Mouse (Mus musculus): ENCODE measurements around the gene Tmem258. TPM values are rescaled to one million over a fixed set of nuclear protein-coding genes. Genes with fewer than 3 reads are reported as not detected.
A peak's percentile ranks its signal among the peaks of the same experiment; 100 is the strongest.

The Tmem258 gene
- polyA plus RNA-seq, 1 experiment: 63.9 TPM

DNA sequence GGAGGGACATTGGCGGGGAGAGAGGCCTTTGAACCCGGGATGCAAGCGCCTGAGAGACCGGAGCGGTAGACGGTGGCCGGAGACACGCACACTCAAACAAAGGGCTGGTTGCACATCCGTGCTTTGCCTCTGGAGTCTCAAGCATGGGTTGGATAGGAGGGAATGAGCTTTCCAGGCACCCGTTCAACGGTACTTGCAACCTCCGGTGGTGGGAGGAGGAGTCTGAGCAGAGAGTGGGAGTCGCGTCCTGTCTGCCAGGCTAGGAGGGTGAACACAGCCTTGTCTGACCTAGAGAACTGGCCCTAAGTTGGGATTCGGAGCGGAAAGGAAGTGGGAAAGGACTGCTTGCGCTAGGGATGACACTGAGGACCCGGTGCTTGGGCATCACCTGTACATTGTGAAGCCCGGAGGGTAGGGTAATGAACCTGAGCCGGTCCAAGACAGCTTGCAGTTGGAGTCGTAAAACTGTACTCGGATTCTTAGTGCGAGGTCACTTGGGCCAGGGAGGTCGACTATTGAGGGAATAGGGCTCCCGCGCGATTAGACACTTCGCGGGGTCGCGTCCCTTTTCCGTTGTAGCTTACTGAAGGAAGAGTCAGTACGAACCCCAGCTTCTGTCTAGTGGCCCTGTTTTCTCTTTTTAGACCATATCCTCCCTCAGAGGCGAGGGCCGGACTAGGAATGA is 20.4 kb upstream of the Tmem258 start:
- DNase-seq (ENCODE audit: extremely low spot score in 1 of 2, low spot score in 1 of 2): peak; percentile 79 to 87

GRCm38 (mm10) chr19:10184096-10184495 is 19.7 kb upstream of the Tmem258 start:
- peak in 1 of 2 experiments; percentile 35 for DNase-seq (ENCODE audit: extremely low spot score in 1 of 2, low spot score in 1 of 2)

GRCm38 (mm10) chr19:10185876-10186275 is 17.9 kb upstream of the Tmem258 start:
- no peak for DNase-seq (ENCODE audit: extremely low spot score in 1 of 2, low spot score in 1 of 2)

DNA sequence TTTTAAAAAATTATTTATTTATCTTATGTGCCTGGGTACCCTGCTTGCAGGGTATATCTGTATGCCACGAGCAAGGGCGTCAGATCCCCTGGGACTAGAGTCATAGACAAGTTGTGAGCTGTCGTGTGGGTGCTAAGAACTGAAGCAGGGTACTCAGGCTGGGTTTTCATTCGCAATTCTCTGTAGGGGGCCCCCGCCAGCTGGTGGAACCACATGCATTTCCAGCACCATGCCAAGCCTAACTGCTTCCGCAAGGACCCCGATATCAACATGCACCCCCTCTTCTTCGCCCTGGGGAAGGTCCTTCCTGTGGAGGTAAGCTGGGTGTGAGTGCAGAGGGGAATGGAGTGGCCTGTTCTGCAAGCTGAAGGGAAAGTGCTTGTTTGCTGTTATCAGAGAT is 17.2 kb upstream of the Tmem258 start:
- no peak for DNase-seq (ENCODE audit: extremely low spot score in 1 of 2, low spot score in 1 of 2)

DNA sequence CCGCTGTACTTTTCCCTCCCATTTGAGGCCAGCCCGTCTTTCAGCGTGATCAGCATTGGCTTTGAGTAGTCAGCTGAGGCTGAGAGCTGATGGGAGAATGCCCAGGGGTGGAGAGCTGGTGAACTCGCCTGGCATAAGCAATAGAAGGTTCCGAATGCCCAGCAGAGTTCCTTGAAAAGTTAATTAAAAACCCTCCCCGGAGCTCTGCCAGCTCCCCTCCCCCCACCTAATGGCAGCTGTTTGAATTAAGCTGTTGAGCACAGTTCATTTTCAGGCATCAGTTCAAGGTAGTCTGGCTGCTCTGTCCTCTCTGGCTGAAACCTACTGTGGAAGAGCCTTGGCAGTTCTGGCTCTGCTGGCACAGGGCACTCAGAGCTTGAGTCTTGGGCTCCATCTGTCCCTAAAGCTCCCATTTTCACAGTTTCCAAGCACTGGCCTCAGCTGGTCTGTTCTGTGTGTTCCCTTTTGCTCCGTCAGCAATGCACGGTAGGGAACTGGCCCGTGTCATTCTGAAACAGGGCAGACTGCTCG is 15.5 kb upstream of the Tmem258 start:
- DNase-seq (ENCODE audit: extremely low spot score in 1 of 2, low spot score in 1 of 2): peak; percentile 69 to 75

DNA sequence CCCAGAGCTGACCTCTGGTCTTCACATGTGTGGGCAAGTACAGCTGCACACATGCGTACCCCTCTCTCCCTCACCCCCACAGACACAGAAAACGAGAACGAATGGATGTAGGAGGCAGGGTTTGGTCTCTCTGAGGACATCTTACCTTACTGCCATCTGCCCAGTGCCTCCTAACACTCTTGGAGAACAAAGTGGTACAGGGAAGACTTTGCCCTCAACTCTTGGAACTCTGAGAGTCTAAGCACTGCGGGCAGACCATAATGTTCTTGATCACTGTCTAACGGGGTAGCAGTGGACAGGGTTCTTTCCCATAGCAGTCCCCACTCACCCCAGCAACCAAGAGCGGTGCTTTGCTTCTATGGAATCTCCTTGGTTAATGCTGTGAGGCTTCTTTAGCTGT is 14.8 kb upstream of the Tmem258 start:
- DNase-seq (ENCODE audit: extremely low spot score in 1 of 2, low spot score in 1 of 2): no peak

DNA sequence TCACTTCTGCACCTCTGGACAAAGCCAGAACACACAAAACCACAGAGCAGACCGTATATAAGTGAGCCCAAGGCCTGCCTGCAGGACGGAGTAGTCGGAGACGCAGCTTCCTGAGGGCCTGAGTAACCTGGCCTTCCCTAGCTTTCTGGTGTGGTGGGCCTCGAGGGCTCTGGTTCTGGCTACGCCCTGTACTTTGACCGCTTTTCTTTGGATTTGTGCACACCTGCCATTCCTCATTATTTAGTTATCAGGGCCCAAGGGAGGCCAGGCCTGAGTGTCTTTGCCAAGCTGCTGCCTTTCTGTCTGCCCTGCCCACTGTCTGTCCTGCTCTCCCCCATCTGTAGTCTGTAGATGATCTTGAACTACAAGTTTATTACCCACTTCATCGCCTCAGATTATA is 13.9 kb upstream of the Tmem258 start:
- no peak for DNase-seq (ENCODE audit: extremely low spot score in 1 of 2, low spot score in 1 of 2)

DNA sequence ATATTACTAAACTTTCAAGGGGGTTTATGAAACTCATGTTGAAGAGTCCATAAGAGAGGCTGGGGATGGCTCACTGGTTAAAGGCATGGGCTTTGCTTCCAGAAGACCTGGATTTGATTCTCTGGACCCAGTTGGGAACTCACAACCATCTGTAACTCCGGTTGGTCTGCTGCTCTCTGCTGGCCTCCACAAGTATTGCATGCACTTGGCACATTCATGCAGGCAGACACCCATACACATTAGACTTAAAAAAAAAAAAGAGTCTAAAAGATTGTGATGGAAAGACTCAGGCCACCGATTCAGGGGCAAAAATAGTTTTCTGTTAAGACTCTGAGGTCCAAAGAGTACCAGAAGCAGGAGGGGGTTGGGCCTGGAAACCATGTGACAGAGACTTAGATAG is 13.0 kb upstream of the Tmem258 start:
- DNase-seq (ENCODE audit: extremely low spot score in 1 of 2, low spot score in 1 of 2): peak in 1 of 2 experiments; percentile 84

DNA sequence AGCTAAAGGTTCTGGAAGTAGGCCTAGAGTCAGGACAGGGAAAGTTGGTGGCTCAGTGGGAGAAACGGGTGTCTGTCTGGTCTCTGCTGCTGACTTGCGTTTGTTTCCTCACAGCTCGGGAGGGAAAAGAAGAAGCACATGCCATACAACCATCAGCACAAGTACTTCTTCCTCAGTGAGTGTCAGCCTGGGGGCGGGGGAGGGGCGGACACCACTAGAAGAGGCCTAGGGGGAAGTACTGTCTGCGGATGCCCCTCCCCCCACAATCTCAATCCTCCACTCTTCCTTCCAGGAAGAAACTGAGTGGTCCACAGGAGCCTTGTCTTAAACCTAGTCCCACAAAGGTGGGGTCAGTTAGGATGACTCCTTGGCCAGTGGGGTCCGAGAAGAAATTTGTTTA is 12.5 kb upstream of the Tmem258 start:
- DNase-seq (ENCODE audit: extremely low spot score in 1 of 2, low spot score in 1 of 2): no peak

DNA sequence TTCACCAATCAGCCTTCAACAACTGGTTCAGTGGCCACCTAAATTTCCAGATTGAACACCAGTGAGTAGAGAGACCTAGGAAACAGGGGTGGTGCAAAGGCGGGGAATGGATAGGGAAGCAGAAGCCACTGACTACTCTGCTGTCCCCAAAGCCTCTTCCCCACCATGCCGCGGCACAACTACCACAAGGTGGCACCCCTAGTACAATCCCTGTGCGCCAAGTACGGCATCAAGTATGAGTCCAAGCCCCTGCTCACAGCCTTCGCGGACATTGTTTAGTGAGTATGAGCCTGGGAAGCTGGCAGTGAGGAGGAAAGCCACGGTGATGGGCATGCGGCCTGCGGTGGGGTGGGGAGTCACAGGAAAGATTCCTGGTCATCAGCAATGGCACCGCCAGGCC is 9.5 kb upstream of the Tmem258 start:
- no peak for DNase-seq (ENCODE audit: extremely low spot score in 1 of 2, low spot score in 1 of 2)

DNA sequence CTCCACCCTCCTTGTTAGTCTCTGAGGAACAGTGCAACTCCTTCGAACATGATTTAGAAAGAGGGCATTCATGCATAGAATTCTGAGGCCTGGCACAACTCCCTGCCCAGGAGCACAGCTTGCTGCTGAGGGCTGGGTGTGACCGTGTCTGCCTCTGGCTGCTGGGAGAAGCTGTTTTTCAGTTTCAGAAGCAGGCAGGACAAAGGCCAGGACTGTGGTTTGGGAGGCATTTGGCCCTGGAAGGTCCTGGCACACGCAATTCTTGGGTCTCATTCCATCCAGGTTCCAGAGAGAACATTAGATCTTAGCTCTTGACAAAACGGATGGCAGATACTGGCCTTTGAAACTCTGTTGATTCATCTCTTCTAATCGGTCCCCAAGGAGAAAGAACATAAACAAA is 8.6 kb upstream of the Tmem258 start:
- no peak for DNase-seq (ENCODE audit: extremely low spot score in 1 of 2, low spot score in 1 of 2)

DNA sequence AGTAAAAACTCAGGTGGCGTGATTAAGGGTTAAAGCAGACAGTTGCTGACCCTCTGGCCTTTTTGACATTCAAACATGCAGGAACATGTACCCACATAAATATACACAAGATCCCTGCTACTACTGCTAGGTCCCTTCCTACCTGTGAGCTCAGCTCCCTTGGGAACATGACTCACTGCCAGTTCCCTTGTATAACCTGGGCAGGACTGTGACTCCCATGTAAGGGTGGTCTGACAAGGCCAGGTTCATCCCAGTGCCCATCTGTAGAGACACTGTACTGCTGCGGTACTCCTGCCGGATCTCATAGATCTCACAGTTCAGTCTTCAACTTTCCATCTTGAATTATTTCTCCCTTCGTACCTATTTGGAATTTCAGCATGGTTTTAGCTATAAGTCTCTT is 6.7 kb upstream of the Tmem258 start:
- DNase-seq (ENCODE audit: extremely low spot score in 1 of 2, low spot score in 1 of 2): no peak

GRCm38 (mm10) chr19:10198286-10198685 is 5.5 kb upstream of the Tmem258 start:
- DNase-seq (ENCODE audit: extremely low spot score in 1 of 2, low spot score in 1 of 2): no peak

DNA sequence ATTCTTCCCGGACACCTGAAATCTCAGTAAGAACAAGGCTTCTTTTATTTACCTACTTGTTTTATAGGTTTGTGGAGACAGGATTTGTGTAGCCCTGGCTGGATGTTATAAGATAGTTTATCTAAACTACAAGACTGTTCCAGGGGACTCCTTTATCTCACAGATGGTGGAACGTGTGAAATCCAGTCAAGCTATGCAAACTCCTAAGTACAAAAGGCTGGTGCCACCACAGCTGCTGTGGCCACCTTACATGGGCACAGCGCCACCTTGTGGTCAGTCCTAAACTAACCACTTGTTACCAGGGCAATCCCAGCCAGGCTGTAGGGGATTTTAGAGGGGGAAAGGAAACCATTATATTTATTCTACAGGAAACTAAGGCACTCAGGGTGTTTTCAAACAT is 5.1 kb upstream of the Tmem258 start:
- DNase-seq (ENCODE audit: extremely low spot score in 1 of 2, low spot score in 1 of 2): peak; percentile 41 to 90

DNA sequence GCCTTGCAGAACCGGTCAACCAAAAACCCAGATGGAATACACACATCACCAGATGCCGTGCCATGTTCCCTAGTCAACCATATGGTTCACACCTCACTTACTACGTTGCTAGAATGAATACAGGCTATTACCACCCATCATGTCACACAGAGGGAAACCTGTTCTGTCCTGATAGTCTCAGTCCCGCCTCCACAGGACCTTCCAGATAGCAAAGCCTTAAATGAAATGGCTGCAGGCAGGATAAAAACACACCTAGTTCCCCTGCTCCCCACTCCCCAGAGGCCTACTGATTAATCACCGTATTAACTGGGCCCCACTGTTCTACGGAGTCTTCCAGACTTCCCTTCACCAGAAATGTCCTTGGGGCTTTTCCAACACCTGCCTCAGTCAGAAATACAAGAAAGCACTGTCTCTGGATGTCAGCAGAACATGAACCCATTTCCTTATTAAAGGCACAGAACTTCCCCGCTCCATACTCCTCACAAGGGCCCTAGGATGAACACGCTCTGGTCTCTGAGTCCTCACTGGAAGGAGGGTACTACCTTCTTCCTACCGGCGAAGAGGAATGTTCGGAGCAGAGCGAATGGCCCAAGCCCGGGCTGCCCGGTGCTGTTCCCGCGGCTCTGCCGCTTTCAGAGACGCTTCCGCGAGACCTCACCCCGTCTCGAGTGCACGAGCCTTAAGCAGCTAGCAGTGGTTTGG is 517 bp upstream of the Tmem258 start:
- no peak for DNase-seq (ENCODE audit: extremely low spot score in 1 of 2, low spot score in 1 of 2)

DNA sequence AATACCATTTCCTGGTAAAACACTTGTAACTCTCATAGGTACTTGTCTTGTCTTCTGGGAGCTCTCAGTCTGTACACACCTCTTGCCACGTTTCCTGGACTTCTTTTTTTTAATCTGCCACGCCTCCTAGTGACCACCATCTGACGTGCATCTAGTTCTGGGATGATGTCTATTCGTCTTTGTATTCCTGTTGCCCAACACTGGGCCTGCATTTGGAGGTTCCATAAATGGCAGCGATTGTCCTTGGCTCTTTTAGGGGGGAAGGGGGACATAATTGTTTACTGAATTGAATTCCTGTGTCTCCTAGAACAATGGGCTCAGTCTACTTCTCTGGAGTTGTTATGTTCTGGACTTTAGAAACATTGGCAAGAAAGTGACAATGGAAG is 795 bp downstream of the Tmem258 start:
- DNase-seq (ENCODE audit: extremely low spot score in 1 of 2, low spot score in 1 of 2): peak; percentile 33 to 58

DNA sequence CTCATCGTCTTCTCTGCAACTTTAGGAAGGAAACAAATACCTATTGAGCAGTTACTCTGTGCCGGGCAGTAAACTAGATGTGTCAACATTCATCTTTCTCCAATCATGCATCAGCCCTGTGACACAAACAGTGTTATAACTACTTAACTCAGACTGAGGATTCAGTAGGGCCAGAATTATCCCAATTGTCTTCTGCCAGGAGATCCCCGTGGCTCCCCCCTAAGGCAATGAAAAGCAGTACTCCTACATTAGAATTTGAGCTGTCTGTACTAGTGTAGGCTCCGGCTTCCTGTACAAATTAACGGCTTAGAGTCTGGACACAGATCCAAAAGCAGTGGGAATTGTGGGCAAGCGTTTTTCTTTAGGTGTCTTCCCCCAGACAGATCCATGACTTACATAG is 1.2 kb downstream of the Tmem258 start:
- DNase-seq (ENCODE audit: extremely low spot score in 1 of 2, low spot score in 1 of 2): no peak

GRCm38 (mm10) chr19:10208851-10209250 is 5.0 kb downstream of the Tmem258 start:
- no peak for DNase-seq (ENCODE audit: extremely low spot score in 1 of 2, low spot score in 1 of 2)

DNA sequence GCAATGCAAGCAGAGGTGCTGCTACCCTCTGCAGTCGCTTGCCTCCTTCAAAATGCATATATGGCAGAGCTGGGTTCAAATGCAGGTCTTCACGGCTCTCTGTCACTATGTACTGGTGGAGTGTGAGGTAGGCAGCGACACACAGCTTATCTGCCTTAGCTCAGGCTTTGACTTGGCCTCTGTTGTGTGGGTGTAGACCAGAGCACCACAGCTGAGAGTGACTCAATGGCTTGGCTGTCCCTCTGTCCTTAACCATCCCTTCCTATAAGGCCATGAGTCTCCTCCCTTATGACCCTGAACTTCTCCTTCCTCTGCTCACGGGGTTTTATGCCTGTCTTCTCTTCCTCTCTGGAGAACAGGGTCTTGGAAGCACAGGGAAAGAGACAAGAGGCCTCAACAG is 7.1 kb downstream of the Tmem258 start:
- DNase-seq (ENCODE audit: extremely low spot score in 1 of 2, low spot score in 1 of 2): no peak

DNA sequence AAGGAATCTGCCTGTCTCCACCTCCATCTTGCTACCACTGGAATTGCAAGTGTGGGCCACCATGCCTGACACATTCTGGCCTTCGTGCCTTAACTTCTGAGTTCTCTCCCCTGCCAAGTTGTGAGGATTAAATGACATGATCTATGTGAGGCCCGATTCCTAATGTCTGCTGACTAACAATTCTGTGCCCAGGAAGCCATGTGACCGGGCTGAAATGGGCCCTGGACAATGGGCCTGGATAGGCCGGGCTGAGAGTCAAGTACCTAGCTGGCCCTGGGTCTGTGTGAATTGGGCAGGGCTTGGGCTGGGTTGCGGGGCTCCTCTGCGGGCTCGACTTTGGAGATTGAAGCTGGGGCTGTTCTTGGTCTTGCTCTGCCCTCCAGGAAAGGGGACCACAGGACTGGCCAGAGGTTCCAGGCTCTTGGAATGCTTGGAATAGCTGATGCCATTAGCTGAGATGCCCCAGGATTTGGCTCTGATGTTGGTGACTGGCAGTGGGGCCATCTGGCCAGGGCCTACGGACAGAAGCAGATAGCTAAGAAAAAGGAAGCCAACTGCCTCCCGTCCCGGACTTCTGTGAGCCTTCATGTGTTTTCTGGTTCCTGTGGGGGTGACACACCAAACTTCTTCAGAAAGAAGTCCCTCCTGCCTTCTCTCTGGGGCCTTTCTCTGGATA is 10.1 kb downstream of the Tmem258 start:
- no peak for DNase-seq (ENCODE audit: extremely low spot score in 1 of 2, low spot score in 1 of 2)

GRCm38 (mm10) chr19:10216101-10216500 is 12.3 kb downstream of the Tmem258 start:
- DNase-seq (ENCODE audit: extremely low spot score in 1 of 2, low spot score in 1 of 2): no peak

DNA sequence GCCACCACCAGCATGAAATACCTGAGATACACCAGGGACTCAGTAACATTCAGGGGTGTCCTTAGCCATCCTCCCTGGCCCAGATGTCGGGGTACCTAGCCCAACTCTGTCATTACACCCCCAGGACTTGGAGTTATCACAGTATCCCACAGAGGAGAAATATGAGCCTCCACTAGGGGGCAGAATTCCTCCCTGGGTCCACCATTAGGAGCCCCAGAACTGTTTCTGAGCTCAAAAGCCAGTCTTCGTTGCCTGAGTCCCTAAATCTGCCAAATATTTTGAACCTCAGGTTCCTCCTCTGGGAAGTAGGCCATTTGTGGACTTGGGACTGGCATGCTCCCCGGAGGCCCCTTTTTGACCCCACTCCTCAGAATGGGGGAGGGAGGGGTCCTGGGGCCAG is 15.3 kb downstream of the Tmem258 start:
- peak in 1 of 2 experiments; percentile 82 for DNase-seq (ENCODE audit: extremely low spot score in 1 of 2, low spot score in 1 of 2)
